Mouse (Mus musculus) lung, postnatal 36 days (tissue): ENCODE data around the gene 1700013G24Rik.
A peak's percentile ranks its signal among the peaks of the same experiment; 100 is the strongest.

Experiments used
- DNase-seq: peaks from one replicate; pipeline ENCODE4 v3.0.0; 2022; ENCODE audit warnings: mixed read lengths

1700013G24Rik gene

GRCm38 (mm10) chr4:137497892-137498722 is 45.0 kb downstream of the 1700013G24Rik start:
- peak; percentile 52 for DNase-seq

DNA sequence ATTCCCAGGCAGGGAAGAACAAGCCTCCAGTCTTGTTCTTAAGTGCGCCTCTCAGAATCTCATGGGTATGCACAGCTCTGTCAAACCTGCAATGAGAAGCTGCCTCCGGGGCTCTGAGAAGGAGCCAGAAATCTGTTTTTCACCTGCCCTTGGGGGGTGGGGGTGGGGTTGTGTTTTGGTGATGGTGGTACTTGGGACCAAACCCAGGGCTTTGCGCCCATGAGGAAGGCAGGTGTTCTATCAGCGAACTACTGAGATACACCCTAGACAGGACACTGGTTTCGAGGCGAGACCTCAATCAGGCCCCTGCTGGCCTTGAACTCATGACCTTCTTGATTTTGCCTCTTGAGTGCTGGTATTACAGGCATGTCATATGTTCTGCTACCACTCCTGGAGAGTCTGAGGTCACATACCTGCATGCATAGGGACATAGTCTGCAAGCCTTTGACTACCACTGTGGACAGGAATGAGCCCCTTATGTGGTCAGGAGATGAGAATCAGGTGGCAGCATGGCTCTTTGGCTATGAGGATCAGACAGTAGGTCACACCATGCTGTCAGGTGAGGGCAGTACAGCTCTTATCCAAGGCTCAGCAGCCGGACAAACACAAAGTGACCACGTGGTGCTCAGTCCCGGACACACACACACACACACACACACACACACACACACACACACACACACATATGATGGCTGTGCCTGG is 45.9 kb downstream of the 1700013G24Rik start:
- no peak for DNase-seq

DNA sequence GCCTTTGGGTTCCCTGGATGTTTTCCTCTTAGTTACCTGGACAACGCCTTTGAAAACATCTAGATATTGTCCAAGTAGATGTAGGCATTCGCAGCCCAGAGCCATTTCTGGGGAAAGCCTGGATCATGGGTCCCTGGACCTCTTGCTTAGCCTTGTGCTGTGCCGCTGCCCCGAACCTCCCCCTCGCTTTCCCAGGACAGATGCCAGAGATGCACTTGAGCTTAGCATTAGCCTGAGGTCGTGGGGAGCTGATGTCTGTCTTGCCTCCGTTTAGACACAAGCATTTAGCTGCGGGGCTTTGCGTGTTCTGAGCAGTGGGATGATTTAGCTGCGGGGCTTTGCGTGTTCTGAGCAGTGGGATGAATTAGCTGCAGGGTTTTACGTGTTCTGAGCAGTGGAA is 47.1 kb downstream of the 1700013G24Rik start:
- DNase-seq = no peak

- no peak for DNase-seq
Measured at GRCm38 (mm10) chr4:137500953-137501352, 47.9 kb downstream of the 1700013G24Rik start.

GRCm38 (mm10) chr4:137502183-137502582 is 49.1 kb downstream of the 1700013G24Rik start:
- DNase-seq = no peak

- no peak for DNase-seq
Measured at GRCm38 (mm10) chr4:137502801-137503200, 49.7 kb downstream of the 1700013G24Rik start.

DNA sequence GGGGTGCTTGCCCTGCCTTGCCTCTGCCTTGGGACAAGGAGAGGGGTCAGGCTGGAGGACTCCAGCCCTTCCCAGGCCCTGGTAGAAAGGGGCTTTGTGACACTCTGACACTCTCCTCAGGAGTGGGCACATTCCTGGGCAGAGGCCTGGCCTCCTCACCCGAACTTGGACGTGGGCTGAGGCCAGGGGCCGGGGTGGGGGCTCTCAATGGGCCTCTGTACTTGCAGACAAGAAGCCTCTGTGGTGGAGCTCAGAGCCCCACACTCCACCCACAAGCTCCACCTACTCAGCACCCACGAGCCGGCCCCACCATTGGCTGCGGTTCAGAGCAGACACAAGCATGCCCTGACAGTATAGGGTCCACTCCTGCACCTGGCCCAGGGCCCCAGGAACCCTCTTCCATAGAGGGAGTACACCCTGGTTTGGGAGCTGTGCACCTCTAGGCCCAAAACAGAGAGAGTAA is 50.5 kb downstream of the 1700013G24Rik start:
- DNase-seq = no peak
